Mouse (Mus musculus) hindbrain, embryonic 11.5 days (tissue): ENCODE results near the gene Smg9. TPM values are rescaled to one million over a fixed set of nuclear protein-coding genes. Genes with fewer than 3 reads are reported as not detected.

ENCODE experiments used
- ATAC-seq: fragments of 200-750 bp; cut with Nextera tagmentation; 2 replicates; pipeline ENCODE4 v1.8.0; 2017; ENCODE audit warnings: mild to moderate bottlenecking, moderate TSS enrichment, moderate library complexity; ENCODE audit not compliant: low FRiP score
- DNase-seq: peaks from one replicate; pipeline ENCODE4 v3.0.0-alpha.2; 2015; ENCODE audit warnings: low spot score
- H3K27ac ChIP-seq: fragments of 300-500 bp; sonication (generic); 2 replicates; pipeline ENCODE4 v1.5.1; 2014; ENCODE audit warnings: mild to moderate bottlenecking, low read depth, low read length
- H3K27me3 ChIP-seq: fragments of 300-500 bp; sonication (generic); 2 replicates; pipeline ENCODE4 v1.6.1; 2014; ENCODE audit warnings: mild to moderate bottlenecking, low read length, moderate library complexity, mixed read lengths; ENCODE audit not compliant: control insufficient read depth, insufficient read depth
- H3K36me3 ChIP-seq: fragments of 300-500 bp; sonication (generic); 2 replicates; pipeline ENCODE4 v1.6.1; 2014; ENCODE audit warnings: mild to moderate bottlenecking, low read length, moderate library complexity, mixed read lengths; ENCODE audit not compliant: control insufficient read depth, insufficient read depth
- H3K4me1 ChIP-seq: fragments of 300-500 bp; sonication (generic); replicated peaks from 2 replicates; pipeline ENCODE4 v1.6.1; 2014; ENCODE audit warnings: low read length, mixed read lengths; ENCODE audit not compliant: control insufficient read depth, insufficient read depth
- H3K4me2 ChIP-seq: fragments of 300-500 bp; sonication (generic); replicated peaks from 2 replicates; pipeline ENCODE4 v1.6.1; 2014; ENCODE audit warnings: mild to moderate bottlenecking, low read depth, low read length
- H3K4me3 ChIP-seq: fragments of 300-500 bp; sonication (generic); 2 replicates; pipeline ENCODE4 v1.5.1; 2014; ENCODE audit warnings: low read depth, low read length
- H3K9ac ChIP-seq: fragments of 300-500 bp; sonication (generic); 2 replicates; pipeline ENCODE4 v1.6.1; 2014; ENCODE audit warnings: low read depth, low read length
- H3K9me3 ChIP-seq: fragments of 300-500 bp; sonication (generic); 2 replicates; pipeline ENCODE4 v1.6.1; 2016; ENCODE audit warnings: low read length; ENCODE audit not compliant: control insufficient read depth
- WGBS: fragments of 180-500 bp; shearing (Covaris S2); extraction: QIAGEN DNeasy Blood & Tissue Kit; methylation state at CpG from one replicate; pipeline ENCODE4 v1.1.7; 2014; 5-methylcytosine and 5-hydroxymethylcytosine counted together
- polyA plus RNA-seq: library from polyadenylated mRNA; unstranded; fragments of >200 nt; fragmentation: Nextera tagmentation; extraction: Ambion mirVana; gene quantifications from 2 replicates; pipeline ENCODE4 v1.2.1, GENCODE M21; 2014

Gene Smg9
- polyA plus RNA-seq, 1 experiment from 2014 or later, result 21.3 TPM

- Histone ChIP-seq H3K27ac (no peak overlapping the region), H3K4me1 (no peaks in the 10 kb centered on the region; the same call in 1 of the 2 replicates), H3K4me2 (no peak overlapping the region), H3K9ac (no peak overlapping the region), H3K27me3 (no peaks in the 10 kb centered on the region), H3K4me3 (no peak overlapping the region), H3K36me3 (no peaks in the 10 kb centered on the region), H3K9me3 (no peaks in the 10 kb centered on the region)
- ATAC-seq (no peak), DNase-seq (no peak)
- WGBS, result 87% methylated on average over 9 of the region's 9 CpGs
Measured at GRCm38 (mm10) chr7:24425919-24426318, 26.5 kb downstream of the Smg9 start.

DNA sequence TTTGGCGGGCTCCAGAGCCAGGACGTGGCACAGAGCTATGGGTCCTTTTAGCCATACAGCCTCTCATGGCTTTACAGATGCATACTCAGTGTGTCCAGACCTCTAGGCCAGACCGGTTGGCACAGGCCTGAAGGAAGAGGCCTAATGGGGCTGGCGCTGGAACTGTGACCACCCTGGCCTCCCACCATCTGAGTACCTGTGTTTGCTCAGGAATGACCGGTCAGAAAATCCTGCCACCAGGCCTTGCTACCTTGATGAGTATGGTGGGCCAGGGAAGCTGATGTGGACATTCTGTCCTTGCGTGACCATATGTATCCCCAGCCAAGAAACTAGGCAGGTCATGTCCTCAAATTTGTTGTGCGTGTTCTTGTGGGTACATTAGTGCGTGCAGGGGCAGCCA, 27.7 kb downstream of the Smg9 start:
- no peak overlapping the region for H3K4me3 ChIP-seq
- ATAC-seq (no peak), DNase-seq (no peak)
- no peaks in the 10 kb centered on the region for H3K4me1 ChIP-seq
- WGBS, result 94% methylated on average over 8 of the region's 8 CpGs
- no peaks in the 10 kb centered on the region for H3K36me3 ChIP-seq
- no peak overlapping the region for H3K9ac ChIP-seq
- no peak overlapping the region for H3K27ac ChIP-seq
- no peaks in the 10 kb centered on the region for H3K9me3 ChIP-seq
- no peaks in the 10 kb centered on the region for H3K27me3 ChIP-seq
- H3K4me2 ChIP-seq, result no peak overlapping the region

DNA sequence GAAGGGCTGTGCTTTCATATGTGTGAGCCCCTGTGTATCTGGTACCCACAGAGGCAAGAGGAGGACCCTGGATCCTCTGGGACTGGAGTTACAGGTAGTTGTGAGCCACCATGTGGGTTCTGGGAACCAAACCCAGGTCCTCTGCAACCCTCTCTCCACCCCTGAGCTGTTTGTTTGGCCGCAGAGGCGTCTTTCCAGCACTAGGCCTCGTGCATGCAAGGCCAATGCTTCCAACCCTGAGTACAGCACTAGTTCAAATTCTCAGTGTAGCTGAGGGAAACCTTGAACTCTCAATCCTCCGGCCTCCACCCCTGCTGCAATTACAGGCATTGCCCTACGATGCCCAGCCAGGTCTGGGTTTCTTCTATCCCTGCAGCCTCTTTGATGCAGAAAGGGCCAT, 29.3 kb downstream of the Smg9 start:
- Histone ChIP-seq H3K36me3 (no peaks in the 10 kb centered on the region), H3K4me3 (no peak overlapping the region), H3K27ac (no peak overlapping the region), H3K27me3 (no peaks in the 10 kb centered on the region), H3K4me2 (no peak overlapping the region), H3K9ac (no peak overlapping the region), H3K9me3 (no peaks in the 10 kb centered on the region), H3K4me1 (no peaks in the 10 kb centered on the region)
- 87% methylated on average over 5 of the region's 5 CpGs for WGBS
- ATAC-seq (no peak), DNase-seq (no peak)

GRCm38 (mm10) chr7:24429413-24430112, 30.1 kb downstream of the Smg9 start:
- Histone ChIP-seq H3K4me3 (no peak overlapping the region), H3K9ac (no peak overlapping the region), H3K27me3 (no peaks in the 10 kb centered on the region), H3K27ac (no peak overlapping the region), H3K4me2 (no peak overlapping the region), H3K4me1 (no peaks in the 10 kb centered on the region), H3K9me3 (no peaks in the 10 kb centered on the region), H3K36me3 (no peaks in the 10 kb centered on the region)
- no peak for ATAC-seq
- no peak for DNase-seq
- 81% methylated on average over 16 of the region's 16 CpGs for WGBS

DNA sequence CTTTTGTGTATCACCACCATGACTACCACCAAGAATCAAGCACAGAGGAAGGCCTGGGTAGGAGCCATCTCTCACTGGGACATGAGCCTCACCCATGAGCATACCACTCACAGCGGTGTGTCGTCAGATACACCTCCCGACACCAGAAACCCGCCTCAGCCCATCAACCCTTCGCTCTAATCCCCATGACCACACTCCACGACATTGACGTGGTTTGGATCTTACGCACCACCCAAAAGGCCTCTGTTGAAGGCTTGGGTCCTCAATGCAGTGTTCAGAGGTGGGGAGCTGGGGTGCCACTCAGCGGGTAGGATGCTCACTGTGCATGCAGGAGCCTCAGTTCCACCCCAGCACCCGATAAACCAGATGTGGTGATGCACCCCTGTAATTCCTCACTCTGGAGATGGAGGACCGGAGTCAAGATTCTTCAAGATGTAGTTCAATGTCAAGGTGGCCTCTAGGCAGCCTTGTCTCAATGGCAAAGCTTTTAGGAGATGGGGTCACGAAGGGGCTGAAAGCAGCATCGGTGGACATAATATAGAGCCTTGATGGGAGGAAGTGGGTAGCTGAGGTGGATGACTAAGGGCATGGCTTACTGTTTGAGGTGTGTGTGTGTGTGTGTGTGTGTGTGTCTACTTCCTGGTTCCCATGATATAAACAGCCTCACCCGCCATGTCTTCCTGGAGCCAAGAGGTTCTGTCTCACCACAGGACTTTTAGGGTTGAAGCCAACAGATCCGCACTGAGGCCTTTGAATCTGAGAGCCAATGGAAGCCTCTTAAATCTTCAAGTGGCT, 31.3 kb downstream of the Smg9 start:
- ATAC-seq (no peak), DNase-seq (no peak)
- Histone ChIP-seq H3K36me3 (no peaks in the 10 kb centered on the region), H3K4me2 (no peak overlapping the region), H3K4me1 (no peaks in the 10 kb centered on the region), H3K27me3 (no peaks in the 10 kb centered on the region), H3K27ac (no peak overlapping the region), H3K9ac (no peak overlapping the region), H3K4me3 (no peak overlapping the region), H3K9me3 (no peaks in the 10 kb centered on the region)
- 95% methylated on average over 15 of the region's 15 CpGs for WGBS

GRCm38 (mm10) chr7:24431713-24432112, 32.3 kb downstream of the Smg9 start:
- Histone ChIP-seq H3K9me3 (no peaks in the 10 kb centered on the region), H3K4me1 (no peaks in the 10 kb centered on the region), H3K4me2 (no peak overlapping the region), H3K27ac (no peak overlapping the region), H3K4me3 (no peak overlapping the region), H3K9ac (no peak overlapping the region), H3K36me3 (no peaks in the 10 kb centered on the region), H3K27me3 (no peaks in the 10 kb centered on the region)
- no peak for ATAC-seq
- WGBS, result 69% methylated on average over 11 of the region's 11 CpGs
- DNase-seq, result no peak

GRCm38 (mm10) chr7:24435305-24435704, 35.9 kb downstream of the Smg9 start:
- WGBS, result 73% methylated on average over 5 of the region's 5 CpGs

DNA sequence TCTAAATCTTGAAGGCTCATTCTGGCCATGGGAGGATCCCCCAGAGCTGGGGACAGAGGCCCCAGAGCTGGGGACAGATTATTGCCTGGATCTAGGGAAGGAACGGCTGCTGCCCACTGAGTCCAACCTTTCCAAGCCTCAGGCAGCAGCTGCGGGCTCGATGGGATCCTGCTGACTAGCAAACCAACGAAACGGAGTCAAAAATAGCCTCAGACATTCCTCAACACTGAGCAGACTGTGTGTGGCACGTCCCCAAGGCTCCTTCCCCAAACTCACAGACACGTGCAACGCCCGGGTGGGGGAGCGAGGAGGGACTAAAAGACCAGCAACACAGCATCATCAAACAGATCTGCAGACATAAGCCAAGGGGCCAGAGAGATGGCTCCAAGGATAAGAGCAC, 38.6 kb downstream of the Smg9 start:
- Histone ChIP-seq H3K4me2 (no peak overlapping the region), H3K27me3 (no peaks in the 10 kb centered on the region), H3K36me3 (no peaks in the 10 kb centered on the region), H3K4me1 (no peaks in the 10 kb centered on the region), H3K9me3 (no peaks in the 10 kb centered on the region), H3K9ac (no peak overlapping the region), H3K4me3 (no peak overlapping the region), H3K27ac (no peak overlapping the region)
- DNase-seq (no peak), ATAC-seq (no peak)
- WGBS, result 75% methylated on average over 10 of the region's 10 CpGs

More at GRCm38 (mm10) chr7:24435305-24435704, 35.9 kb downstream of the Smg9 start:
- Histone ChIP-seq H3K4me3 (no peak overlapping the region), H3K4me2 (no peak overlapping the region), H3K27ac (no peak overlapping the region), H3K9ac (no peak overlapping the region), H3K4me1 (no peaks in the 10 kb centered on the region), H3K27me3 (no peaks in the 10 kb centered on the region), H3K36me3 (no peaks in the 10 kb centered on the region), H3K9me3 (no peaks in the 10 kb centered on the region)
- ATAC-seq (no peak), DNase-seq (no peak)

DNA sequence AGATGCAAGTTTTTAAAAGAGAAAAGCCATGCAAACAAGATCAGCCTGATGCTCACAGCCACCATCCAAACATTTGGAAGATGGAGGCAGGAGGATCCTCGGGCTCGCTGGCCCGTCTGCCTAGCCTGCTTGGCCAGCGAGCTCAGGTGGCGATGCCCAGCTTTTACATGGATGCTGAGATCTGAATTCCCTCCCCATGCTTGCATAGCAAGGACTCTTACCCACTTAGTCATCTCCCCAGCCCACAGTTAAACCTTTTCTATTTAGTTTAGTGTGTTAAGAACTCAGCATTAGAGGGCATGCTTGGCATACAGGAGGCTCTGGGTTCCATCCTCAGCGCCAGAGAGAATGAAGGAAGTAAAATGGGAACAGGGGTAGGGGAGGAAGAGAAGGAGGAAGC, 39.8 kb downstream of the Smg9 start:
- no peaks in the 10 kb centered on the region for H3K36me3 ChIP-seq
- no peaks in the 10 kb centered on the region for H3K27me3 ChIP-seq
- H3K4me2 ChIP-seq, result no peak overlapping the region
- no peaks in the 10 kb centered on the region for H3K9me3 ChIP-seq
- H3K9ac ChIP-seq, result no peak overlapping the region
- H3K4me3 ChIP-seq, result no peak overlapping the region
- H3K27ac ChIP-seq, result no peak overlapping the region
- DNase-seq, result no peak
- ATAC-seq, result no peak
- 79% methylated on average over 6 of the region's 6 CpGs for whole genome bisulfite sequencing
- H3K4me1 ChIP-seq, result no peaks in the 10 kb centered on the region
